Mouse (Mus musculus) limb, embryonic 15.5 days (tissue): ENCODE data around the gene Gsdma3. TPM values are rescaled to one million over a fixed set of nuclear protein-coding genes. Genes with fewer than 3 reads are reported as not detected.
"Not testable (repeated sequence)": the region's sequence is repeated elsewhere in the genome, so short reads cannot be mapped to it uniquely, and the experiment has no call there.

Experiments
- ATAC-seq: fragments of 200-750 bp; cut with Nextera tagmentation; 2 replicates; pipeline ENCODE4 v1.8.0; 2017; ENCODE audit warnings: low read depth, moderate TSS enrichment; ENCODE audit not compliant: insufficient number of reproducible peaks, low FRiP score, low TSS enrichment
- H3K27ac ChIP-seq: fragments of 300-500 bp; sonication (generic); 2 replicates; pipeline ENCODE4 v1.5.1; 2015; ENCODE audit warnings: moderate library complexity, mild to moderate bottlenecking, inconsistent platforms
- H3K27me3 ChIP-seq: fragments of 300-500 bp; sonication (generic); 2 replicates; pipeline ENCODE4 v1.6.1; 2015; ENCODE audit warnings: inconsistent platforms
- H3K36me3 ChIP-seq: fragments of 300-500 bp; sonication (generic); 2 replicates; pipeline ENCODE4 v1.6.1; 2015; ENCODE audit warnings: inconsistent platforms
- H3K4me1 ChIP-seq: fragments of 300-500 bp; sonication (generic); 2 replicates; pipeline ENCODE4 v1.6.1; 2015; ENCODE audit warnings: inconsistent platforms
- H3K4me2 ChIP-seq: fragments of 300-500 bp; sonication (generic); 2 replicates; pipeline ENCODE4 v1.6.1; 2015; ENCODE audit warnings: mild to moderate bottlenecking, inconsistent platforms
- H3K4me3 ChIP-seq: fragments of 300-500 bp; sonication (generic); 2 replicates; pipeline ENCODE4 v1.5.1; 2015; ENCODE audit warnings: mild to moderate bottlenecking, inconsistent platforms
- H3K9ac ChIP-seq: fragments of 300-500 bp; sonication (generic); 2 replicates; pipeline ENCODE4 v1.6.1; 2015; ENCODE audit warnings: inconsistent platforms
- H3K9me3 ChIP-seq: fragments of 300-500 bp; sonication (generic); 2 replicates; pipeline ENCODE4 v1.6.1; 2016; ENCODE audit warnings: inconsistent platforms
- WGBS: fragments of 180-500 bp; shearing (Covaris S2); methylation state at CpG from one replicate; pipeline ENCODE4 v1.1.7; 2015; 5-methylcytosine and 5-hydroxymethylcytosine counted together
- polyA plus RNA-seq: library from polyadenylated mRNA; unstranded; fragments of >200 nt; fragmentation: Nextera tagmentation; extraction: Ambion mirVana; gene quantifications from 2 replicates; pipeline ENCODE4 v1.2.1, GENCODE M21; 2015

Gsdma3 gene
- polyA plus RNA-seq, 1 experiment from 2014 or later: not detected

GRCm38 (mm10) chr11:98598851-98599290 lies 27.3 kb upstream of the Gsdma3 start:
- H3K27ac ChIP-seq: no peak overlapping the region
- peaks cover 14% of the 10 kb centered on the region for H3K4me1 ChIP-seq
- peaks cover 45% of the 10 kb centered on the region for H3K27me3 ChIP-seq
- no peak for ATAC-seq
- H3K4me2 ChIP-seq: no peak overlapping the region
- no peaks in the 10 kb centered on the region for H3K9me3 ChIP-seq
- no peak overlapping the region for H3K4me3 ChIP-seq
- H3K36me3 ChIP-seq: no peaks in the 10 kb centered on the region
- no peak overlapping the region for H3K9ac ChIP-seq
- 55% methylated on average over 18 of the region's 18 CpGs for WGBS

GRCm38 (mm10) chr11:98599291-98599690 lies 26.9 kb upstream of the Gsdma3 start:
- no peak overlapping the region for H3K4me3 ChIP-seq
- no peak overlapping the region for H3K27ac ChIP-seq
- no peaks in the 10 kb centered on the region for H3K36me3 ChIP-seq
- no peak overlapping the region for H3K4me2 ChIP-seq
- H3K9ac ChIP-seq: no peak overlapping the region
- H3K27me3 ChIP-seq: peaks cover 45% of the 10 kb centered on the region
- 29% methylated on average over 18 of the region's 18 CpGs for WGBS
- no peak for ATAC-seq
- H3K4me1 ChIP-seq: peaks cover 14% of the 10 kb centered on the region
- H3K9me3 ChIP-seq: no peaks in the 10 kb centered on the region

- under 1% methylated on average over 20 of the region's 20 CpGs for WGBS
- Histone ChIP-seq H3K4me1 (peaks cover 14% of the 10 kb centered on the region), H3K4me3 (peak overlapping the region; percentile 26), H3K36me3 (no peaks in the 10 kb centered on the region), H3K27ac (no peak overlapping the region), H3K9me3 (no peaks in the 10 kb centered on the region), H3K4me2 (peak overlapping the region; percentile 46), H3K9ac (no peak overlapping the region), H3K27me3 (peaks cover 51% of the 10 kb centered on the region)
- 0 out of 2 replicates have a peak, but pooled peaks have one; percentile 28 for ATAC-seq
These were observed 24.0 kb upstream of the Gsdma3 start for GRCm38 (mm10) chr11:98602090-98602690.

- H3K4me2 ChIP-seq: no peak overlapping the region
- H3K27me3 ChIP-seq: peaks cover 38% of the 10 kb centered on the region
- no peak overlapping the region for H3K27ac ChIP-seq
These were observed 22.2 kb upstream of the Gsdma3 start for GRCm38 (mm10) chr11:98603953-98604352.

GRCm38 (mm10) chr11:98604911-98605310 lies 21.2 kb upstream of the Gsdma3 start:
- not testable (repeated sequence) for H3K4me3 ChIP-seq, H3K36me3 ChIP-seq, H3K27ac ChIP-seq, H3K9ac ChIP-seq, ATAC-seq, H3K4me2 ChIP-seq, H3K4me1 ChIP-seq, H3K9me3 ChIP-seq
- peaks cover 28% of the 10 kb centered on the region for H3K27me3 ChIP-seq
- WGBS: 63% methylated on average over 6 of the region's 6 CpGs

More at GRCm38 (mm10) chr11:98603953-98604352, 22.2 kb upstream of the Gsdma3 start:
- H3K9ac ChIP-seq: no peak overlapping the region
- H3K9me3 ChIP-seq: no peaks in the 10 kb centered on the region
- H3K4me3 ChIP-seq: no peak overlapping the region
- no peaks in the 10 kb centered on the region for H3K36me3 ChIP-seq
- peaks cover 10% of the 10 kb centered on the region for H3K4me1 ChIP-seq
- WGBS: 82% methylated on average over 2 of the region's 2 CpGs
- no peak for ATAC-seq

GRCm38 (mm10) chr11:98606763-98607162 lies 19.4 kb upstream of the Gsdma3 start:
- no peak overlapping the region for H3K4me3 ChIP-seq
- no peak overlapping the region for H3K9ac ChIP-seq
- H3K4me2 ChIP-seq: no peak overlapping the region
- H3K4me1 ChIP-seq: peaks cover 7% of the 10 kb centered on the region
- ATAC-seq: no peak
- peaks cover 16% of the 10 kb centered on the region for H3K27me3 ChIP-seq
- H3K27ac ChIP-seq: no peak overlapping the region
- no peaks in the 10 kb centered on the region for H3K36me3 ChIP-seq
- no peaks in the 10 kb centered on the region for H3K9me3 ChIP-seq
- WGBS: 5% methylated on average over 3 of the region's 3 CpGs

- WGBS: 91% methylated on average over 13 of the region's 13 CpGs
- H3K9me3 ChIP-seq: no peaks in the 10 kb centered on the region
These were observed 5.4 kb upstream of the Gsdma3 start for GRCm38 (mm10) chr11:98620791-98621190.

GRCm38 (mm10) chr11:98623981-98624380 lies 2.2 kb upstream of the Gsdma3 start:
- not testable (repeated sequence) for ATAC-seq, H3K4me3 ChIP-seq, H3K36me3 ChIP-seq, H3K27ac ChIP-seq, H3K4me2 ChIP-seq, H3K9me3 ChIP-seq, H3K4me1 ChIP-seq, H3K9ac ChIP-seq, H3K27me3 ChIP-seq
- 71% methylated on average over 6 of the region's 6 CpGs for WGBS

More at GRCm38 (mm10) chr11:98620791-98621190, 5.4 kb upstream of the Gsdma3 start:
- Histone ChIP-seq H3K4me3 (no peak overlapping the region), H3K27me3 (no peaks in the 10 kb centered on the region), H3K4me1 (no peaks in the 10 kb centered on the region), H3K9ac (no peak overlapping the region), H3K4me2 (no peak overlapping the region), H3K36me3 (no peaks in the 10 kb centered on the region), H3K27ac (no peak overlapping the region)
- no peak for ATAC-seq

GRCm38 (mm10) chr11:98624381-98624780 lies 1.8 kb upstream of the Gsdma3 start:
- H3K4me3 ChIP-seq, ATAC-seq, H3K4me1 ChIP-seq, H3K4me2 ChIP-seq, H3K36me3 ChIP-seq, H3K27ac ChIP-seq, H3K9me3 ChIP-seq, H3K9ac ChIP-seq, H3K27me3 ChIP-seq: not testable (repeated sequence)
- WGBS: 84% methylated on average over 2 of the region's 2 CpGs

- H3K36me3 ChIP-seq: no peaks in the 10 kb centered on the region
- no peaks in the 10 kb centered on the region for H3K27me3 ChIP-seq
- no peaks in the 10 kb centered on the region for H3K9me3 ChIP-seq
- no peak overlapping the region for H3K9ac ChIP-seq
- ATAC-seq: no peak
- WGBS: 95% methylated on average over 3 of the region's 3 CpGs
- no peak overlapping the region for H3K4me3 ChIP-seq
- H3K4me1 ChIP-seq: no peaks in the 10 kb centered on the region
- no peak overlapping the region for H3K27ac ChIP-seq
- H3K4me2 ChIP-seq: no peak overlapping the region
These were observed 2.5 kb downstream of the Gsdma3 start for GRCm38 (mm10) chr11:98628706-98629105.

GRCm38 (mm10) chr11:98630646-98631045 lies 4.5 kb downstream of the Gsdma3 start:
- no peak overlapping the region for H3K9ac ChIP-seq
- no peaks in the 10 kb centered on the region for H3K36me3 ChIP-seq
- 83% methylated on average over 5 of the region's 5 CpGs for WGBS
- H3K27ac ChIP-seq: no peak overlapping the region
- no peak overlapping the region for H3K4me3 ChIP-seq
- no peak for ATAC-seq
- no peaks in the 10 kb centered on the region for H3K9me3 ChIP-seq
- no peaks in the 10 kb centered on the region for H3K4me1 ChIP-seq
- no peak overlapping the region for H3K4me2 ChIP-seq
- H3K27me3 ChIP-seq: no peaks in the 10 kb centered on the region

- not testable (repeated sequence) for H3K9ac ChIP-seq, H3K36me3 ChIP-seq, ATAC-seq, H3K27me3 ChIP-seq, H3K4me1 ChIP-seq, H3K4me2 ChIP-seq, H3K27ac ChIP-seq, H3K4me3 ChIP-seq, H3K9me3 ChIP-seq
- 41% methylated on average over 10 of the region's 10 CpGs for WGBS
These were observed 9.3 kb downstream of the Gsdma3 start for GRCm38 (mm10) chr11:98635312-98635970.
